Mouse (Mus musculus): ENCODE measurements around the gene Myof.
A peak's percentile ranks its signal among the peaks of the same experiment; 100 is the strongest.

Myof gene

DNA sequence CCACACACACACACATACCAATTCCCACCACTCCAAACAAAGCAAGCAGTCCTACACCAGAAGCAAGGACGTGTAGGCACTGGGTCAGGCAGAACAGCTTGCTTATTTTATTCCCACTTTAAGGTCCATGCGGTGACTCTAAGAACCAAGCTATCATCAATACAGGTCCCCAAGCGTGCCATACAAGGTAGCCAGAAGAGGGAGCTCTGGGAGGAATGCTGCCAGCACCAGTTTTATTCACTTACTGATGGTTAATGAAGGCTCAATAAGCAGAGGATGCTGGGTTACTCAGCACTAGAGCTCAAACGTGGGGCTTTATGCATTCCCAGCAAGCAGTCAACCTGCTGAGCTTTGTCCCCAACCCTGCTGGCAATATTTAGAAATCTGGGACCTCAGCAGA, 96.7 kb downstream of the Myof start:
- no peak for DNase-seq (ENCODE audit: low spot score)

DNA sequence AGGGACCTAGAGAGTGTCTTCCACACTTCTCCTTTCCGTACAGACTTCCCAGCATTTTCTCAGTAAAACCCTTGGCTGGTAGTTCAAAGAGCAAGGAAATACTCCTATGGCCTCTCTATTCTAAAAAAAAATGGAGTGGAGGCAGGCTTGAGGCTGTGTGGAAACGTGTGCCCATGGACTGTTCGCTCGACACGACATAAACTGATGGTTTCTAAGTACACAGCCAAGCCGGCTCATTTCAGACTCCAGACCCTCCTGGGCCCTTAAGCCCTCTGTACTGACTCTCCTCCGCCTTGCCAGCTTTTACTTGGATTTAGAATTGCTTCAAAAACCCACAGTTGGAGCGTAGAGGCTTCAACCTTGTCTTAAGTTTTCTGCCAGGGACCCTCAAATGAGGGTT, 97.3 kb downstream of the Myof start:
- no peak for DNase-seq (ENCODE audit: low spot score)

- no peak for DNase-seq (ENCODE audit: low spot score)
These were observed 104.2 kb downstream of the Myof start for GRCm38 (mm10) chr19:37939203-37939602.

DNA sequence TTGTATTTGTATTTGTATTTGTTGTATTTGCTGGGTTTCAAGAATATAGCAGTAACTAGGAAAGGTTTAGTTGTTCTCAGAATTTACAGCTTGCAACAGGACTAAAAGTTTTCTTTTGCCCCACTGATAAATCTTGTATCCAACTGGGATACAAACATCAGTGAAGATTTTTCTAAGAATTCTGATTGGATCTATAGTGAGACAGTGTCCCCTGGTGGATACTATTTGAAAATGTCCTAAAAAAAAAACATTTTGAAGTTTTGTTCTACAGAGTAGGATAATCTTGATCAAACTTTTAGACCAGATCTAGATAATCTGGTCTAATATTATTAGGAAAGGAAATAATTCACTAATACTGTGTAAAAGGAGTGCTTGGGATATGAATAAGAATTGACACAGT, 106.3 kb downstream of the Myof start:
- DNase-seq (ENCODE audit: low spot score), result no peak

DNA sequence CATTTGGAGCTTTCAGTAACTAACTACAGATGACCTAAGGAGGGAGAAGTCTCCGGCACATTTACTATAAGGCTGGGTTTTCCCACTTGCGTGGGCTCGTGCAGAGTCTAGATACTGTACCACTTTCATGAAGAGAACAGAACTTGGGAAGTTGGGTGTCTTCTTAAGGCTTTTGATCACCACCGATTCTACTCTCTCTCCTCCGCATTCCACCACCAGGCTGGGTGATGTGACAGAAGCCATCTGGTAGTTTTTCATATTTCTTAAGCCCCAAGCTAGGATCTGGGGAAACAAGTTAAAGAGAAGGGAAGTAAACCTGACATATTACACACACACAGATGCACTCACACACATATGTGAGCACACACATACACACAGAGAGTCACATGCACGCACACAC, 108.7 kb downstream of the Myof start:
- DNase-seq (ENCODE audit: low spot score), result no peak

- no peak for DNase-seq (ENCODE audit: low spot score)
These were observed 111.2 kb downstream of the Myof start for GRCm38 (mm10) chr19:37932198-37932597.

- no peak for DNase-seq (ENCODE audit: low spot score)
These were observed 115.5 kb downstream of the Myof start for GRCm38 (mm10) chr19:37927911-37928310.

GRCm38 (mm10) chr19:37925323-37925722, 118.1 kb downstream of the Myof start:
- no peak for DNase-seq (ENCODE audit: low spot score)

DNA sequence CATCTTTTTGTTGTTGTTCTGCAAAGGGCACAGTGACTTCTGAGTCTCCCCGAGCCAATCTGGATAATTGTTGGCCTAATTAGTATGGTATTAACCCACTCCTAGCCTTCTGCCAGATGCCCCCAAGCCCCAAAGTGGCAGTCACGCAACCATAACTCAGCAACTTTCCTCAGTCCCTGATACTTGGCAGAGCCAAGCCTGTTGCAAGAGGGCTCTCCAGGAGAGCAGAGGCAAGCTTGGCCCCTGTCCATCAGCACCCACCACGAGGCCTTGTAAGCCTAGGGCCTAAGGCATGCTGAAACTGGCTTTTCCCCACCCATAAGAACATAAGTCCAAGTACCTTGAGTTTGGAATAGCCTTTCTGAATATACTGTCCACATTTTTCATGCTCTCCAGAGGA, 119.1 kb downstream of the Myof start:
- DNase-seq (ENCODE audit: low spot score), result no peak

DNA sequence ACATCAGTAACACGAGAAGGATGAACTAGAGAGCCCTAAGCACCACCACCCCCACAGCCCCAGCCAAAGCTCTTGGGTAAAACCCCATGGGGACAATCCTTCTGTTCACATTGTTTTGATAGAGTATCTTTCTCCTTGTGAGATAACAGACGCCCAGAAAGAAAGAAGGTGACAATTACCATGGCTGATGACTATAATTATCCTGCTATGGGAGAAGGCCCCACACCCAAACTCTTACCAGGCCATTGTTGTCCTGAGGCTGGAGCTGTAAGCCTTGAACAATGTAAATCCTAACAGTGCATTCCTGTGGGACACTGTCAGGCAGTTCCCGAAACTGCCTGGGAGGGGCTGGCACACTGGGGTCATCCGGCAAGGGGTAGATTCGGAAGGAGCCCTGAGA, 122.3 kb downstream of the Myof start:
- DNase-seq (ENCODE audit: low spot score), result no peak

DNA sequence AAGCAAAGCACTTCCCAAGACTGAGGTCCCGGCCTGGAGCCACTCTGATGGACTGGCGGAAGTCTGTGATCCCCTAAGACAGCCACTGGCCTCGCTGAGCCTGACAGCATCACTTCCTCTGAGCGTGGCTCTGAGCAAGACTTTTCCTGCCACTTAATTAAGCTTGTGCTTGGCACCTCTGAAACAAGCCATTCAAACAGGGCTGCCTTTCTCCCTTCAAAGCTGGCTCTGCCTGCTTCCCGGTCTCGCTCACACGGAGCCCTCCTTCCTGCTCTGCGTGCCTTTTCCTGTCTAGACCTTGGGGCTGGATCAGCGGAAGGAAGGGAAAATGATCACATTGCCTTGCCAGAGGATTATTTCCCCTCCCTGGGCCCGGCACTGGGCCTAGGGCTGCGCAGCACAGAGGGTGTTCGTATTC, 124.9 kb downstream of the Myof start:
- DNase-seq (ENCODE audit: low spot score), result no peak

DNA sequence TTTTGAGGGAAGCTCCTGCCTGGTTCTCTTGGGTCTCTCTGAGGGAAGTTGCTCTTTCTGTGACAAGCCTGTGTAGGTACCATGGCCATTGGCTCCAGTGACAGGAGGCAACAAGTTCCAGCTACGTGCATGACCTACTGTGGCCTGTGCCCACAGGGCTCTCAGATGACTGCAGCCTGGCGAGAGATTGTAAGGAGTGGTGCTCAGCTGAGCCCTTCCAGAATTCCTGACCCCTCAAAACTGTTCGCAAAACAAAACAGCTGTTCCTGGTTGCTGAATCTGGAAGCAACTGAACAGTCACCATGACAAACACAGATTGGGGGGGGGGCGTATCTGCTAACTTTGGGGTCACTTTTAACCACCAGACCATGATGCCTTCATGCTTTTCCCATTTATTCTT, 129.1 kb downstream of the Myof start:
- DNase-seq (ENCODE audit: low spot score), result no peak

- DNase-seq (ENCODE audit: low spot score), result no peak
These were observed 130.9 kb downstream of the Myof start for GRCm38 (mm10) chr19:37912501-37912900.

- DNase-seq (ENCODE audit: low spot score), result no peak
These were observed 133.5 kb downstream of the Myof start for GRCm38 (mm10) chr19:37909830-37910261.

DNA sequence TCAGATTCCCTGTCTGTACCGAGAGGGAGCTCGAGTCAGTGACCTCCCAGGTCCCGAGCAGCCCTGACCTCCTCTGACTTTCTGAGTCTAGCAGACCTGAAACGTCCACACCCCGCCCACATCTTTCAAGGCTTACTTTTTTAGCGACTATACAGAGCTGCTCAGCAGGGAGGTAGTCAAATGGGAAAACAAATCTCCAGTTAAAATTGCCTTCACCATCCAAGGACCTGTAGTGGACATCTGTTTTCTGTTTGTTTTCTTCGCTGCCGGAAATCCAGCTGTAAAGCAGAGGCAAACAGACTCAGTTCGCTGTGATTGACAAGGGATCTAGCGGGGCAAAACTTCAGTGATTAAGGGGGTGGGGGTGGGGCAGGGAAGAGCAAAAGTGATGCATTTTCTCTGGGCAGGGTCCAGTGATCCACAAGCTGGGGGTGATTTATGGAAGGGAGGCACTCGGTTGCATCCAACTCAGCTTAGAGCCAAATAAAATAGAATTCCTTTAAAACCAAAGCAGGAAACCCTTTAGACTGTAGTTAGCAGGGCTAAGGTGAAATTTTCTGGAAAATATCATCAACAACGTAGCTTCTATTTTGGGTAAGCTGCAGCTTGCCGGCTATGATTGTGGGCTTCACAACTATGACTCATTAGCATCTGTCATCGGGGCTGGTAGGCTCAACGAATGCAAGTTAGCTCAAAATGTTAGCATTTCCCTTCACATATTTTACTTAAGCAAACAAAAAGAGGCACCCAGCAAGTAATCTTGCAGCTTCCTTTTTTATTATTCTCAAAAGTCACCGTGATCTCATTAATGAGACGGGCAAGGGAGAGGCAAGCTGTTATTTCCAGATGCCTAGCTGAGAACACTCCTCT, 135.7 kb downstream of the Myof start:
- no peak for DNase-seq (ENCODE audit: low spot score)

DNA sequence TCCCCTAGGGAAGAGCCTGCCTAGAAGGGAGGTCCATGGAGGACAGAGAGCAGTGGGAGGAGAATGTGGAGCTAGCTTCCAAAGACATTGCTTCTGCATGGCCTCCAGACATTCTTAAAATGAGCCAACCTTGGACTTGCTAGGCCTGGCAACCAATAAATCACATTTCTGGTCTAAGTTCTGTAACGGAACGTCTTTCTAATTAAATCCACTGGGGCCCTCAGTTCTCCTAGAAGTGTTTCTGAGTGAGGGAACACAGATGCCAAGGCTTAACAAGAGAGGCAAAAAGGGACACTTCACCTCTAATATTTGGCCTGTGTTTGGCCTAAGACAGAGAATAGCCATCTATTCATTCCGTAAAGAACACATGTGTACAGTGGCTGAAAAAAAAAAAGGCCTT, 136.5 kb downstream of the Myof start:
- no peak for DNase-seq (ENCODE audit: low spot score)

- DNase-seq (ENCODE audit: low spot score), result no peak
These were observed 147.3 kb downstream of the Myof start for GRCm38 (mm10) chr19:37896081-37896480.

DNA sequence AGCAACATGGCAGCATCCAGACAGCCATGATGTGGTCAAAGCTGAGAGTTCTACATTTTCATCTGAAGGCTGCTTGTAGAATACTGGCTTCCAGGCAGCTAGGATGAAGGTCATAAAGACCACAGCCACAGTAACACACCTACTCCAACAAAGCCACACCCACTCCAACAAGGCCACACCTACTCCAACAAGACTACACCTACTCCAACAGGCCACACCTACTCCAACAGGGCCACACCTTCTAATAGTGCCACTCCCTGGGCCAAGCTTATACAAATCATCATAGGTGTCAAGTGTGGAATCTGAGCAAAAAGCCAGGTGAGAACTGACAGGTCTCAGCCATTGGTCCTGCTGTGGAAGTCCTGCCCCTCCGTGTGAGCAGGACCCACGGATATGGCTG, 152.4 kb downstream of the Myof start:
- no peak for DNase-seq (ENCODE audit: low spot score)

DNA sequence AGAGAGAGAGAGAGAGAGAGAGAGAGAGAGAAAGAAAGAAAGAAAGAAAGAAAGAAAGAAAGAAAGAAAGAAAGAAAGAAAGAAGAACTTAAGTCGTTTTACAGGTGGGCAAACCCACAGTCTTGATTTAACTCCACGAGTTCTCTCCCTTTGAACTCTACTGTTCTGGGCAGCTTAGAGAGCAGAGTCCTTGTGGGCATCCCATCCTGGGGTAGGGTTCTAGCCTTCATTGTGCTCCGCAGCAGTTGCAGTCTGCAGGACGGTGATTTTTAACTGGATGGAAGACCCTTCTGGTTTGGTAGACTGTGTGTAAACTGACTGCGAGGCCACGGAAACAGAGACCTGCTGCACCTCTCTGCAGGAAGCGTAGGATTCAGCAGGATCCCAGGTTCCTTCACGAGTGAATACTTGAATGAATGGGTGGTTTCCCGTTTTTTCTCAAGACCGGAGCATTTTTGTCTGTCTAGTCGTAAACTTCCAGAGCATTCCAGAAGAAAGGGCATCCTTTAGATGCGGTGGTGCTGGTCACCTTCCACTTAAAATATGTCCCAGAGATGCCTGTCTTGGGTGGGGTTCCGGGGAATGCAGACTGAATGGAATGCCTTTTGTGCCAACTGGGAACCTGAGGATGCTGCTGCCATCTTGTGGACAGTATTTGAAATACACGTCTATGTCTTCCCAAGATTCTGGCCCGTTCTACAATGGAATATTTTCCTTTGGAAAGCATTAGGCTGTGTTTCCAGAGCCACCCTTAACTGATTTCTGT, 156.8 kb downstream of the Myof start:
- peak; percentile 10 for DNase-seq (ENCODE audit: low spot score)

- DNase-seq (ENCODE audit: low spot score), result no peak
These were observed 161.8 kb downstream of the Myof start for GRCm38 (mm10) chr19:37881431-37882081.

- DNase-seq (ENCODE audit: low spot score), result no peak
These were observed 165.7 kb downstream of the Myof start for GRCm38 (mm10) chr19:37877511-37878167.

DNA sequence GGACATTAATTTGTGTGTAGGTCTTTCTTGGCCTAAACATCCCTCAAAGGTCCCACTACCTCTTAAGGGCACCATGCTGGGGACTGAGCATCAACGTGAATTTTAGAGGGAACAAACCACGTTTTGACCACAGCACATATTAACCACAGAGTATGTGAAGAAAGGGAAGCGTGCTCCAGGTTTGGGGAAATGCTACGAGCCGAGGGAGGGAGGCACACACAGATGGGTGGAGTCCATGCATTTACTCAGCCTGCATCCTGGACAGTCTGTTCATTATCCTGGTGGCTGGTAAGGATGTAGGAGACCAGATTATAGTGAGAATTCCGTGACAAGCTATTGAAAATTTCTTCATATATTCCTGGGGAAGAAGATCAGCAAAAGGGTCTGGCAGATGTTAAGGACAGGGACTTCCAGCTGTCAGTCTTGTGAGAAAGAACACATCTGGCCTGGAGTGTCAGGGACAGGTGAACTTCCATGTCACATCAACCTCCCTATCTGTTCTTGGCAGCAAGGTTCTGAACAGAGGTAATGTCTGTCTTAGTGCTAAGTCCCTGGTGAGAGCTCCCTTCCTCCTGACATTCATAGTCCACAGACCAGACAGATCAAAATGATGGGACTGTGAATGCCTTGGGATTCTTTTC, 166.7 kb downstream of the Myof start:
- DNase-seq (ENCODE audit: low spot score), result no peak
